Mouse (Mus musculus) embryonic facial prominence, embryonic 14.5 days (tissue): ENCODE data around the gene Pnkp. TPM values are rescaled to one million over a fixed set of nuclear protein-coding genes. Genes with fewer than 3 reads are reported as not detected.
A peak's percentile ranks its signal among the peaks of the same experiment; 100 is the strongest.

ENCODE experiments used
- ATAC-seq: fragments of 200-750 bp; cut with Nextera tagmentation; 2 replicates; pipeline ENCODE4 v1.8.0; 2017; ENCODE audit warnings: low read depth, moderate number of reproducible peaks, moderate TSS enrichment
- DNase-seq: peaks from one replicate; pipeline ENCODE4 v3.0.0-alpha.2; 2015; ENCODE audit warnings: low spot score
- H3K27ac ChIP-seq: fragments of 300-500 bp; sonication (generic); replicated peaks from 2 replicates; pipeline ENCODE4 v1.5.1; 2014; ENCODE audit warnings: low read depth, mild to moderate bottlenecking, low read length, moderate library complexity
- H3K27me3 ChIP-seq: fragments of 300-500 bp; sonication (generic); replicated peaks from 2 replicates; pipeline ENCODE4 v1.6.1; 2014; ENCODE audit warnings: low read length; ENCODE audit not compliant: control insufficient read depth, insufficient read depth
- H3K36me3 ChIP-seq: fragments of 300-500 bp; sonication (generic); 2 replicates; pipeline ENCODE4 v1.6.1; 2014; ENCODE audit warnings: low read length, mixed read lengths; ENCODE audit not compliant: control insufficient read depth, insufficient read depth
- H3K4me1 ChIP-seq: fragments of 300-500 bp; sonication (generic); 2 replicates; pipeline ENCODE4 v1.6.1; 2014; ENCODE audit warnings: antibody characterized with exemption, low read length; ENCODE audit not compliant: control insufficient read depth, insufficient read depth
- H3K4me2 ChIP-seq: fragments of 300-500 bp; sonication (generic); 2 replicates; pipeline ENCODE4 v1.6.1; 2014; ENCODE audit warnings: low read depth, mild to moderate bottlenecking, low read length, moderate library complexity, mixed read lengths
- H3K4me3 ChIP-seq: fragments of 300-500 bp; sonication (generic); 2 replicates; pipeline ENCODE4 v1.5.1; 2014; ENCODE audit warnings: low read depth, mild to moderate bottlenecking, low read length
- H3K9ac ChIP-seq: fragments of 300-500 bp; sonication (generic); 2 replicates; pipeline ENCODE4 v1.6.1; 2014; ENCODE audit warnings: low read depth, mild to moderate bottlenecking, low read length, moderate library complexity, mixed read lengths
- H3K9me3 ChIP-seq: fragments of 300-500 bp; sonication (generic); 2 replicates; pipeline ENCODE4 v1.6.1; 2016; ENCODE audit warnings: low read length; ENCODE audit not compliant: control insufficient read depth
- WGBS: fragments of 180-500 bp; shearing (Covaris S2); extraction: QIAGEN DNeasy Blood & Tissue Kit; methylation state at CpG from one replicate; pipeline ENCODE4 v1.1.7; 2014; 5-methylcytosine and 5-hydroxymethylcytosine counted together
- polyA plus RNA-seq: library from polyadenylated mRNA; unstranded; fragments of >200 nt; fragmentation: Nextera tagmentation; extraction: Ambion mirVana; gene quantifications from 2 replicates; pipeline ENCODE4 v1.2.1, GENCODE M21; 2014

Pnkp gene
- 23.4 and 27.7 TPM in 2 replicates for polyA plus RNA-seq

DNA sequence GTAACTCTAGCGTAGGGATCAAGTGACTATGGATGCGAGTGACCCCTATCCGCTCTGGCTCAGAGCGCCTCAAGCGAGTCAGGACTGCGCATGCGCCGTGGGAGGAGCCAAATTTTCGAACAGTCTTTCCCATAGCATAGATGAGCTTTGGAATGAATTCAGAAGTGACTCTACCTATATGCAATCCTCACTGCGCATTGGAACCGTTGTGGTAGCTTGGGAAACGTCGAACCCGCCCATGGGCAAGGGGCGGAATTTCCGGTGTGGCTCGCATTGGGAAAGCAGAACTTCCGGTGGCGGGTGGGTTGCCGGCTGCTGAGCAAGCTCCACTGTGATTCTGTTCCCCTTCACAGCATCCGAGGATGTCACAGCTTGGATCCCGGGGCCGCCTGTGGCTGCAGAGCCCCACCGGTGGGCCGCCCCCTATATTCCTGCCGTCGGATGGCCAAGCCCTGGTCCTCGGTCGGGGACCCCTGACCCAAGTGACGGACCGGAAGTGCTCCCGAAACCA lies at the start of gene Pnkp:
Gene Pnkp (plus strand): TSS at position 98 of the 511 bp plus-strand sequence.
- peak within 1 kb of the TSS; percentile 97 for H3K4me2 ChIP-seq
- peak within 1 kb of the TSS; percentile 89 for H3K9ac ChIP-seq
- H3K36me3 ChIP-seq: peaks cover 23% of the 10 kb centered on the region
- DNase-seq (peak; percentile 95), ATAC-seq (peak; percentile 50)
- H3K27ac ChIP-seq: peak within 1 kb of the TSS; percentile 85
- no peaks in the 10 kb centered on the region for H3K9me3 ChIP-seq
- H3K27me3 ChIP-seq: no peaks in the 10 kb centered on the region
- H3K4me1 ChIP-seq: peaks cover 30% of the 10 kb centered on the region
- WGBS: 2% methylated on average over 32 of the region's 32 CpGs
- H3K4me3 ChIP-seq: peak within 1 kb of the TSS; percentile 77

DNA sequence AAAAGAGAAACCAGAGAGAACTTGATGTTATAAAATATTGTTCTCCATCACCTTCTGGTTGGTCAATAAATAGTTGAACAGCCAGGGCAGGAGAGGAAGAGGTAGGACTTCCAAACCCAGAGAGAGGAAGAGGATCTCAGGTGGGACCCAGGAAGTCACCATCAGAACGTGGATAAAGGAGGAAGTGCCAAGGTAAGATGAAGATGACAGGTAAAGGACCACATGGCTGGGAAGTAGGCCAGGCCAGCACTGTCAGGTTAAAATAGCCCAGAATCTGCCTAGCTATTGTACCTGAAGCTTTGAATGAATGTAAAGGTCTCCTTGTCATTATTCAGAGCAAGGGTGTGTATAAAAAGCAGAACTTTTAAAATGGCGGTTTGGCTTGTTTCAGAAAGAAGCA lies 48.0 kb upstream of the Pnkp start:
- no peak overlapping the region for H3K4me2 ChIP-seq
- H3K4me3 ChIP-seq: no peak overlapping the region
- DNase-seq (no peak), ATAC-seq (no peak)
- no peaks in the 10 kb centered on the region for H3K4me1 ChIP-seq
- H3K9me3 ChIP-seq: no peaks in the 10 kb centered on the region
- no peak overlapping the region for H3K9ac ChIP-seq
- H3K27ac ChIP-seq: no peak overlapping the region
- WGBS: 76% methylated on average over 2 of the region's 2 CpGs
- H3K27me3 ChIP-seq: no peaks in the 10 kb centered on the region
- peaks cover 14% of the 10 kb centered on the region for H3K36me3 ChIP-seq

DNA sequence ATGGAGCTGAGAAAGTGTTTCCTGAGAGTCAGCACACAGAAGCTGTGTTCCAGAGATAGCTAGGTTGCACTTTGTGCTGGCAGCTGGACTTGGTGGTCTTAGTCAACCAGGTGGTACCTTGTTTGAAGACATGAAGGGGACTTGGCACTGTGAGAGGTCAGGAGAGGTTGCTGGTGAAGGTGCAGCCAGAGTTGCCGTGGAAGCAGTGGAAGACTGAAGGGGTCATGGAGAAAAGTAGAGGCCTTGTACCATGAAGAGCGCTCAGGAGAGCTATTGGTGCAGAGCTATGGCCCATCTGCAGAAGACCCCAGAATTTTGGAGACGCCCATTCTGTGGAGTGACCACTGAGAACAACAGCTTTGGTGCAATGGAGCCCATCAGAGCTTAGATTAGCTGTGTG lies 47.5 kb upstream of the Pnkp start:
- Histone ChIP-seq H3K27me3 (no peaks in the 10 kb centered on the region), H3K27ac (no peak overlapping the region), H3K36me3 (peaks cover 18% of the 10 kb centered on the region), H3K4me3 (no peak overlapping the region), H3K4me1 (no peaks in the 10 kb centered on the region), H3K9ac (no peak overlapping the region), H3K4me2 (no peak overlapping the region), H3K9me3 (no peaks in the 10 kb centered on the region)
- WGBS: 93% methylated on average over 3 of the region's 3 CpGs
- ATAC-seq (no peak), DNase-seq (no peak)

DNA sequence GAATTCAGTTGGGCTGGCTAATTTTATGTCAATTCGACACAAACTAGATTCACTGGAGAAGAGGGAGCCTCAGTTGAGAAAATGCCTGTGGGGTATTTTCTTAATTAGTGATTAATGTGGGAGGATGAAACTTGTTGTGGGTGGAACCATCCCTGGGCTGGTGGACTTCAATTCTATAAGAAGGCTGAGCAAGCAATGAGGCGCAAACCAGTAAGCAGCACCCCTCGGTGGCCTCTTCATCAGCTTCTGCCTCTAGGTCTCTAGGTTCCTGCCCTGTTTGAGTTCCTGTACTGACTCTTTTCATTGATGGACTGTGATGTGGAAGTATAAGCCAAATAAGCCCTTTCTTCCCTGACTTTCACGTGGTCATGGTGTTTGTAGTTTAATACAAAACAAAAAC lies 46.6 kb upstream of the Pnkp start:
- 77% methylated on average over 4 of the region's 4 CpGs for WGBS

DNA sequence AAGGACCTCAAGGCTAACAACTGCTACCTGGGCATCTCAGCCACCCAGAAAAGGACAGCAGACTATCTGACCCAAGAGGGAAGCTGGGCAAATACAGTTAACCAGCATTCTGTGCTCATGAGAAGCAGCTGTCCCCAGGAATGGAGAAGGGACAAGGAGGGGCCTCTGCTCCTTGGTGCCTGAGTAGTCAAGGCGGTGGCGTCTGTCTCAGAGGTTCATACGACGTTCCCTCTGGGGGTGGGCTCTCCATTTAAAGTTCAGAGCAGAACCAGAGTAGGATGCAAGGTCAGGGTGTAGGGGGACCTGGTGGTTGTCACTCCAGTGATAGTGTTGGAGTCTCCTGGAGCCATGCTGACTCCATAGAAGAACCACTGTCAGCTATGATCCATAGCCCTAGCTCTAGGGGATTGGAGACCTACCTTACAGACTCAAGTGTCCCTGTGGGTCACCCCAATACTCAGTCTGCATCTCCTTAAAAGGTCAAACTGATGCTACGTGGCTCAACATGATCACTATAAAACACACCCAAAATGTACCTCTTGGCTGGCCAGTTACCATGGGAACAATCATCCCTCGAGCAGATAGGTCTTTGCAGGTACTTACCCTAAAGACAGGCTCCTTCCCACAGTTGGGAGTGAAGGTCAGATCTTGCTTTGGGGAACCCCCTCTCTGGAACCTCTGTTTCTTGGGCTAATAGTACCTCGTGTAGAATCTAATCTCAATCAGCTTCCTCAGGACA lies 46.0 kb upstream of the Pnkp start:
- H3K9me3 ChIP-seq: no peaks in the 10 kb centered on the region
- H3K27ac ChIP-seq: no peak overlapping the region
- H3K36me3 ChIP-seq: peaks cover 18% of the 10 kb centered on the region
- 83% methylated on average over 7 of the region's 7 CpGs for WGBS
- H3K9ac ChIP-seq: no peak overlapping the region
- no peaks in the 10 kb centered on the region for H3K4me1 ChIP-seq
- no peak overlapping the region for H3K4me3 ChIP-seq
- no peak overlapping the region for H3K4me2 ChIP-seq
- DNase-seq: no peak
- no peaks in the 10 kb centered on the region for H3K27me3 ChIP-seq
- ATAC-seq: no peak

More for the DNA sequence above, 46.6 kb upstream of the Pnkp start:
- DNase-seq (no peak), ATAC-seq (no peak)
- H3K4me2 ChIP-seq: no peak overlapping the region
- H3K27me3 ChIP-seq: no peaks in the 10 kb centered on the region
- H3K9ac ChIP-seq: no peak overlapping the region
- peaks cover 18% of the 10 kb centered on the region for H3K36me3 ChIP-seq
- no peak overlapping the region for H3K4me3 ChIP-seq
- H3K9me3 ChIP-seq: no peaks in the 10 kb centered on the region
- H3K4me1 ChIP-seq: no peaks in the 10 kb centered on the region
- no peak overlapping the region for H3K27ac ChIP-seq

DNA sequence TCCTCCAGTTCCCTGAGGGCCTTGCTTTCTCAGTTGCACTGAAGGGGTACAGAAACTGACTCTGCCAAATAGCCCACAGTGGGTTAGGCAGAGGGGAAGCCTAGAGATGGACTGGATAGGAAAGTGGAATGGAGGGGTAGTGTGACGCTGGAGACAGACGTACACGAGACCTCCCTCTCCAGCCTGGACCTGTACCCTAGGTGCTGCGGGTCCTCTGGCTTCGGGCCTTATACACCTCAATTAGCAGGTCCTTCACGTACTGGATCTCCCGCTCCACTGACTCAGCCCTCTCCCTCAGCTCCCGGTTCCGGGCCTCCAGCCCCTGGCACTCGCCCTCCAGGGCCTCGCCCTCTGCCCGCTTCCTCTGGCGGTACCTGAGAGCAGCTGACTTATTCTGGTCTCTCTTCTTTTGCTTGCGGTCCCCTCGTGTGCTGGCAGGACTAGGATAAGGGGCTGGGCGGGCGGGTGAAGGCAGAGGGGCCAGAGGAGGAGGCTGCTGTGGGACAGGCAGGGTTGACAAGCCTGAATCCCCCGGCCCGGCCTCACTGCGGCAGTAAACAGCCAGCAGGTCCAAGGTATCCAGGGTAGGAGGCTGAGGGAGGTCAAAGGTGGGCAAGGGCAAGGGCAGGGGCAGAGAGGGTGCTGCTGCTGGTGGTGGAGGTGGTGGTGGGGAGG lies 44.2 kb upstream of the Pnkp start:
- DNase-seq (no peak), ATAC-seq (no peak)
- no peak overlapping the region for H3K4me2 ChIP-seq
- peaks cover 18% of the 10 kb centered on the region for H3K36me3 ChIP-seq
- H3K9ac ChIP-seq: no peak overlapping the region
- H3K27me3 ChIP-seq: no peaks in the 10 kb centered on the region
- H3K4me1 ChIP-seq: peaks cover 8% of the 10 kb centered on the region
- H3K27ac ChIP-seq: no peak overlapping the region
- 90% methylated on average over 18 of the region's 20 CpGs for WGBS
- no peaks in the 10 kb centered on the region for H3K9me3 ChIP-seq
- no peak overlapping the region for H3K4me3 ChIP-seq

DNA sequence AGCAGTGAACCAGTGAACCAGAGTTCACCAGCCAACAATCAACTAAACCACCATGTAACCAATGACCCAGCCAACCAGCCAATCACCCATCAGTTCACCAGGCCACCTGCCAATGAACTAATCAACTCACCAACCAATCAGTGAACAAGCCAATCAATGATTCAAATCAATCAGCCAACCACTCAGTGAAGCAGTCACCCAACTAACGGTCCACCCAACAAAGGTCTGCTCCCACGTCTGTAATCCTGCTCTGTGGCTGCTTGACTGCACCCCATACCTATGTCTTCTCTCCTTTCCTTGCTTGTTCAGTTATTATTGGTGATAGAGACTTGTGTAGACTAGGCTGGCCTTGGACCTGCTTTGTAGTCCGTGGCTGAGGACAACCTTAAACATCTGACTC lies 43.0 kb upstream of the Pnkp start:
- DNase-seq: no peak
- 94% methylated on average over 3 of the region's 3 CpGs for WGBS

DNA sequence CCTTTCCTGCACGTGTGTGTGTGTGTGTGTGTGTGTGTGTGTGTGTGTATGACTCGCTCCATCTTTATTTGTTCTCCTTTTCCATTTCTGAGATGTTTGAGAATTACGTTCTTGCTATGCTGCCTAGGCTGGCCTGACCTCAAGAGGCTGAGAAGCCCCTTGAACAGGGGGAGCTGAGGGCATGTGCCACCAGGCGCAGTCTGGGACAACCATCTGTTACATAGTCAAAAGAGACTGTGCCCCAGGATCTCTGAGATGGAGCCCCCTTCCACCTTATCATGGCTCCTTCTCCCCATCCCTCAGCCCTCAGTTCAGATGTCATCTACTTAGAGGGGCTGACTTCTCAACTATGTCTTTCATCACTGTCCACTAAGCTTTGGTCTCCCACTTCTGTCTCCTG lies 42.5 kb upstream of the Pnkp start:
- 89% methylated on average over 4 of the region's 4 CpGs for WGBS
- DNase-seq: no peak
- H3K36me3 ChIP-seq: peaks cover 18% of the 10 kb centered on the region
- H3K4me1 ChIP-seq: peaks cover 20% of the 10 kb centered on the region
- no peak for ATAC-seq
- H3K9ac ChIP-seq: no peak overlapping the region
- peak overlapping the region; percentile 76 for H3K4me2 ChIP-seq
- H3K27me3 ChIP-seq: no peaks in the 10 kb centered on the region
- peak overlapping the region; percentile 86; the same call in 1 of the 2 replicates for H3K4me3 ChIP-seq
- H3K9me3 ChIP-seq: no peaks in the 10 kb centered on the region
- H3K27ac ChIP-seq: no peak overlapping the region

More for the DNA sequence above, 43.0 kb upstream of the Pnkp start:
- Histone ChIP-seq H3K9ac (no peak overlapping the region), H3K27ac (no peak overlapping the region), H3K27me3 (no peaks in the 10 kb centered on the region), H3K9me3 (no peaks in the 10 kb centered on the region), H3K4me2 (no peak overlapping the region), H3K4me3 (no peak overlapping the region), H3K36me3 (peaks cover 18% of the 10 kb centered on the region), H3K4me1 (peaks cover 20% of the 10 kb centered on the region)
- ATAC-seq: no peak
